Mouse (Mus musculus) intestine, embryonic 16.5 days (tissue): ENCODE results near the gene Ccn2. TPM values are rescaled to one million over a fixed set of nuclear protein-coding genes. Genes with fewer than 3 reads are reported as not detected.
"Not testable (repeated sequence)": the region's sequence is repeated elsewhere in the genome, so short reads cannot be mapped to it uniquely, and the experiment has no call there.

Experiments used
- ATAC-seq: fragments of 200-750 bp; cut with Nextera tagmentation; 2 replicates; pipeline ENCODE4 v1.8.0; 2017; ENCODE audit warnings: moderate TSS enrichment, moderate library complexity
- H3K27ac ChIP-seq: fragments of 300-500 bp; sonication (generic); 2 replicates; pipeline ENCODE4 v1.5.1; 2014; ENCODE audit warnings: mild to moderate bottlenecking, low read length
- H3K27me3 ChIP-seq: fragments of 300-500 bp; sonication (generic); replicated peaks from 2 replicates; pipeline ENCODE4 v1.6.1; 2014; ENCODE audit warnings: low read length, control low read depth, mixed read lengths; ENCODE audit not compliant: control insufficient read depth, insufficient read depth
- H3K36me3 ChIP-seq: fragments of 300-500 bp; sonication (generic); 2 replicates; pipeline ENCODE4 v1.6.1; 2014; ENCODE audit warnings: low read length, control low read depth; ENCODE audit not compliant: control insufficient read depth, insufficient read depth
- H3K4me1 ChIP-seq: fragments of 300-500 bp; sonication (generic); 2 replicates; pipeline ENCODE4 v1.6.1; 2014; ENCODE audit warnings: low read length, control low read depth, mixed read lengths; ENCODE audit not compliant: control insufficient read depth, insufficient read depth
- H3K4me2 ChIP-seq: fragments of 300-500 bp; sonication (generic); 2 replicates; pipeline ENCODE4 v1.6.1; 2014; ENCODE audit warnings: low read depth, low read length, control low read depth
- H3K4me3 ChIP-seq: fragments of 300-500 bp; sonication (generic); 2 replicates; pipeline ENCODE4 v1.5.1; 2014; ENCODE audit warnings: mild to moderate bottlenecking, low read length
- H3K9ac ChIP-seq: fragments of 300-500 bp; sonication (generic); 2 replicates; pipeline ENCODE4 v1.6.1; 2014; ENCODE audit warnings: low read depth, low read length
- H3K9me3 ChIP-seq: fragments of 300-500 bp; sonication (generic); 2 replicates; pipeline ENCODE4 v1.6.1; 2016; ENCODE audit warnings: low read length, control low read depth; ENCODE audit not compliant: control insufficient read depth
- WGBS: fragments of 180-500 bp; shearing (Covaris S2); extraction: QIAGEN DNeasy Blood & Tissue Kit; methylation state at CpG from one replicate; pipeline ENCODE4 v1.1.7; 2014; 5-methylcytosine and 5-hydroxymethylcytosine counted together
- polyA plus RNA-seq: library from polyadenylated mRNA; unstranded; fragments of >200 nt; fragmentation: Nextera tagmentation; extraction: Ambion mirVana; gene quantifications from 2 replicates; pipeline ENCODE4 v1.2.1, GENCODE M21; 2015

Ccn2 gene
- polyA plus RNA-seq, 1 experiment from 2014 or later = 12.7 TPM

DNA sequence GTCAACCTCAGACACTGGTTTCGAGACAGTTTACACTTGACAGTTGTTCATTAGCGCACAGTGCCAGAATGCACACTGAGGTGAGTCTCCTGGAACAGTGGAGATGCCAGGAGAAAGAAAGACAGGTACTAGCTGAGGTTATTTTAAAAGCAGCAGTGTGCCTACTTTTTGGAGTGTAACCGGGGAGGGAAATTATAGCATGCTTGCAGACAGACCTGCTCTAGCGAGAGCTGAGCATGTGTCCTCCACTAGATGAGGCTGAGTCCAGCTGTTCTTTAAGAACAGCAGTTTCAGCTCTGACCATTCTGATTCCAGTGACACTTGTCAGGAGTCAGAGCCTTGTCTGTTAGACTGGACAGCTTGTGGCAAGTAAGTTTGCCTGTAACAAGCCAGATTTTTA, 2.5 kb downstream of the Ccn2 start:
- no peaks in the 10 kb centered on the region for H3K9me3 ChIP-seq
- no peak for ATAC-seq
- H3K36me3 ChIP-seq = no peaks in the 10 kb centered on the region
- no peaks in the 10 kb centered on the region for H3K27me3 ChIP-seq
- H3K4me1 ChIP-seq = peaks cover 14% of the 10 kb centered on the region
- 72% methylated on average over 4 of the region's 4 CpGs for WGBS
- H3K9ac ChIP-seq = no peak overlapping the region
- H3K4me2 ChIP-seq = peak overlapping the region; percentile 77
- peak overlapping the region; percentile 0 for H3K4me3 ChIP-seq
- H3K27ac ChIP-seq = peak overlapping the region; percentile 13; the same call in 1 of the 2 replicates

DNA sequence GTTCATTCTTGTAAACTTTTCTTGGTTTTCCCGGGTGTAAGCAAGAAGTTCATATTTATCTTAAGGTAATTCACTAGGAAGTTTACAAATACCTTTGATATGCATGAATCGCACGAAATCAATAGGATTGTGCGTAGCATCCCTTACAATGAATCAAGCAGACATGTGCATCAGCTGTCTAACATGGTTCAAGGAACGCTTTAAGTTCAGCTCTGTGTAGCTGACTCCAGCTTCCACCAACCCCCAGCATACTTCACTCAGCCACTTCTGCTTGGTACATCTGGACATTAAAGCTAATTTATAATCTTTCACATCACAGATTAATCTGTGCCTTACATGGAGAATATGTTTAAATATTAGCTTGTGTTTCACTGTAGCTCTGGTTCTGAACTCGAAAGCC, 3.5 kb downstream of the Ccn2 start:
- ATAC-seq = no peak
- 87% methylated on average over 6 of the region's 6 CpGs for WGBS
- Histone ChIP-seq H3K9ac (no peak overlapping the region), H3K27ac (no peak overlapping the region), H3K36me3 (no peaks in the 10 kb centered on the region), H3K4me1 (peaks cover 8% of the 10 kb centered on the region; the same call in 1 of the 2 replicates), H3K9me3 (no peaks in the 10 kb centered on the region), H3K4me2 (no peak overlapping the region), H3K27me3 (no peaks in the 10 kb centered on the region), H3K4me3 (no peak overlapping the region)

DNA sequence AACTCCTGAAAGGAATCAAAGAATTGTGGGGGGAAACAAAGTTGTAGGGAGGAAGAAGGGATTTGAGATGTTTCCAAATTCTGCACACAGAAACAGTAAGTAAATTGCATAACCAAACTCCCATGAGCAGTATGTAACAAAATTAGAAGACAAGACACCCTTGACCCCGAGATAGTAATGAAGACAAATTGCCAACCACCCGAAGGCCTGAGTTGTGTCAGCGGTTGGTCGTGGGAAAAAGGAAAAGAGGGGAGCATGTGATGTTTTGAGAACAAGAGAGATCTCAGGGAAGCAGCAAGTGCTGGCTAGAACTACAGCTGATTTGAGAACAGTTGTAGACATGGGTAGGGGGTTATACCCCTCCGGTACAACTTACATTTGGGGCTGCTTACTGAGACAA, 4.6 kb downstream of the Ccn2 start:
- Histone ChIP-seq H3K27me3 (no peaks in the 10 kb centered on the region), H3K4me3 (no peak overlapping the region), H3K9ac (no peak overlapping the region), H3K4me2 (no peak overlapping the region), H3K36me3 (no peaks in the 10 kb centered on the region), H3K4me1 (peaks cover 5% of the 10 kb centered on the region; the same call in 1 of the 2 replicates), H3K27ac (no peak overlapping the region), H3K9me3 (no peaks in the 10 kb centered on the region)
- WGBS = 64% methylated on average over 5 of the region's 5 CpGs
- no peak for ATAC-seq

DNA sequence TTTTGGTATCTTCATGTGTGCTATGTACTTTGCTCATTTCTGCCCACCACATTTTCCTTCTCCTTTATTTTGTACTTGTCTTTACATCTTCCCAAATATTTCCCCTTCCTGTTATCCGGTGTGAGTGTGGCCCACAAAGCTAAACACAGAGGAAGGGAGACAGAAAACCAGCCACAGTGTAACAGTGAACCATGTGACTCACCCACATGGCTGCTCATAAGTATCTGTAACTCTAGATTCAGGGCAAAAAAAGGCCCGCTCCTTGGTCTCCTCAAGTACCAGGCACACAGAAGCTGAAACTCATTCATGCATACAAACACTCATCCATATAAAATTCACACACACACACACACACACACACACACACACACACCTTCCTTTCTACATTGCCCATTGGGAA, 7.8 kb downstream of the Ccn2 start:
- no peak overlapping the region for H3K4me2 ChIP-seq
- ATAC-seq = no peak
- 82% methylated on average over 2 of the region's 2 CpGs for WGBS

DNA sequence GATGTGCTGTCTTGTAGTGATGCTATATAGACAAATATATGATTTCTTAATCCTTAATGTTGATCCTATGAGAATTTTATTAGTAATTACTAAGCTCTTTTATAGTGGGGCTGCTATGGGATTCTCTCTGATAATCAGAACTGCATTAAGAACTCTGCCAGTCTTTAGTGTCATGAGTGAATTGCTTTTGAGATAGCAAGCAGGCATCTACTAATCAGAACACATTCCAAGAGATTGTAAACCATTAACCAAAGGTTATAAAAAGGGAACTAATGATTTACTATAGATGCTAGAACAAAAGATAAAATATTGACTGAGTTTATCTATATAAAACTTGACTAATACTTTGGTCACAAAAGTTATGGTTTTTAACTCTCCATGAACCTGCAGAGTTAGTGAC, 8.5 kb downstream of the Ccn2 start:
- H3K27me3 ChIP-seq = no peaks in the 10 kb centered on the region
- no peaks in the 10 kb centered on the region for H3K36me3 ChIP-seq
- H3K4me2 ChIP-seq = no peak overlapping the region
- no peak overlapping the region for H3K4me3 ChIP-seq
- H3K27ac ChIP-seq = no peak overlapping the region
- no peak overlapping the region for H3K9ac ChIP-seq
- no peaks in the 10 kb centered on the region for H3K4me1 ChIP-seq
- no peaks in the 10 kb centered on the region for H3K9me3 ChIP-seq
- ATAC-seq = peak; percentile 79

More for the DNA sequence above, 7.8 kb downstream of the Ccn2 start:
- no peaks in the 10 kb centered on the region for H3K9me3 ChIP-seq
- H3K4me1 ChIP-seq = peaks cover 2% of the 10 kb centered on the region; the same call in 1 of the 2 replicates
- H3K36me3 ChIP-seq = no peaks in the 10 kb centered on the region
- H3K27me3 ChIP-seq = no peaks in the 10 kb centered on the region
- no peak overlapping the region for H3K4me3 ChIP-seq
- no peak overlapping the region for H3K27ac ChIP-seq
- H3K9ac ChIP-seq = no peak overlapping the region

DNA sequence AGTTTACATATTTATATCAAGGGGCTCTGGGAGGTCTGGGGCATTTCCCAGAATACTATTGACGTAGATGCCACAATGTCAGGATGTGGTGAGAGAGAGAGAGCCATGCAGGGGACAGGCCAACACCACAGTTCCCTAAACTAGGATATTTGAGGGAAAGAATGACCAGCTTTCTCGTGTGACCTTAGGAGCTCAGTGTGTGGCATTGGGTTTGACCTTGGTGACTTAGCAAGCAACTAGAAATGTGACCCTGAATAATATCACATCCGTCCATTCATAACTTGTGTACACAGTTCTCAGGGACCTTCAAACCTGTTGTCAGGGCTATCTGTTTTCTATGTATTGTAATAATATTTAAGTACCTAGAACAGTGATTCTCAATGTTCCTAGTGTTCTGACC, 13.9 kb downstream of the Ccn2 start:
- H3K4me3 ChIP-seq = no peak overlapping the region
- ATAC-seq = no peak
- no peaks in the 10 kb centered on the region for H3K9me3 ChIP-seq
- H3K4me2 ChIP-seq = no peak overlapping the region
- H3K9ac ChIP-seq = no peak overlapping the region
- H3K4me1 ChIP-seq = no peaks in the 10 kb centered on the region
- WGBS = 87% methylated on average over 3 of the region's 3 CpGs
- H3K36me3 ChIP-seq = no peaks in the 10 kb centered on the region
- no peaks in the 10 kb centered on the region for H3K27me3 ChIP-seq
- H3K27ac ChIP-seq = no peak overlapping the region

DNA sequence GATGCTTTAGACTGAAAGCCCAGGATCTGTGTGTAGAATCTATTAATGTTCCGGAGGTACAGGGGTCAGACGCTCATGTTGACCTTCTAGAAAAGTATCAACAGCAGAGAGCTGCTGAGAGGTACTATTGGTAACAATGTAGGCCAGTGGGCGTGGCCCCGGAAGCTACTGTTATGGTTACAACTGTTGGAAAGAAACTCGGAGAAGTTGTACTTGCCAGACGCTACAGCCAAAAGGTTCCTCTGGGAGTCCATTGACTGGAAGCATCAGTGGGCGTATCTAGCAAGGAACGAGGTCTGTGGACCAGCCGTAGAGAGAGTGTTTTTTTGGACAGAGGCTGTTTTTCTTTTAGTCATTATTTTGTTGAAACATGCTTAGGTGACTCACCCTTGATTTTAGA, 14.5 kb downstream of the Ccn2 start:
- H3K27me3 ChIP-seq = no peaks in the 10 kb centered on the region
- no peak overlapping the region for H3K9ac ChIP-seq
- H3K27ac ChIP-seq = no peak overlapping the region
- 86% methylated on average over 9 of the region's 9 CpGs for WGBS
- H3K9me3 ChIP-seq = no peaks in the 10 kb centered on the region
- no peak overlapping the region for H3K4me3 ChIP-seq
- no peak for ATAC-seq
- H3K36me3 ChIP-seq = no peaks in the 10 kb centered on the region
- H3K4me1 ChIP-seq = no peaks in the 10 kb centered on the region
- no peak overlapping the region for H3K4me2 ChIP-seq

DNA sequence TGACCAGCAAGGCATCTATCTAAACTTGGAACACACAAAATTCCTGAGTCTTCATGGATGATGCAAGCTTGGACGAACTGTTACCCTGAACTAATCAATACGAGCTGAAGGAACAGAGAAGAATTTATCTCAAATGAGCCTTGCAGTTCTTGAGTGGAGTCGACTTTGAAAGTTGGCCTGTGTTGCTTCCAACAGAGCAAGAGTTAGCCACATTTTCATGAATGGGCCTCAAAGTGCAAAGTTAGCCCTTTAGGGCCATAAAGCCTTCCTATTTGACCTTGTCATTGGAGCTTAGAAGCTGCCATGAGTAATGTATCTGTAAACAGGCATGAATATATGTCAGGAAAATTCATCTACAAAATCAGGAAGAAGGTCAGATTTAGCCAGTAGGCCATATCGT, 19.5 kb downstream of the Ccn2 start:
- Histone ChIP-seq H3K4me3 (no peak overlapping the region), H3K27ac (no peak overlapping the region), H3K27me3 (no peaks in the 10 kb centered on the region), H3K4me1 (no peaks in the 10 kb centered on the region), H3K9me3 (no peaks in the 10 kb centered on the region), H3K4me2 (no peak overlapping the region), H3K9ac (no peak overlapping the region), H3K36me3 (no peaks in the 10 kb centered on the region)
- peak; percentile 13; the same call in 1 of the 2 replicates for ATAC-seq
- WGBS = 84% methylated on average over 4 of the region's 4 CpGs

DNA sequence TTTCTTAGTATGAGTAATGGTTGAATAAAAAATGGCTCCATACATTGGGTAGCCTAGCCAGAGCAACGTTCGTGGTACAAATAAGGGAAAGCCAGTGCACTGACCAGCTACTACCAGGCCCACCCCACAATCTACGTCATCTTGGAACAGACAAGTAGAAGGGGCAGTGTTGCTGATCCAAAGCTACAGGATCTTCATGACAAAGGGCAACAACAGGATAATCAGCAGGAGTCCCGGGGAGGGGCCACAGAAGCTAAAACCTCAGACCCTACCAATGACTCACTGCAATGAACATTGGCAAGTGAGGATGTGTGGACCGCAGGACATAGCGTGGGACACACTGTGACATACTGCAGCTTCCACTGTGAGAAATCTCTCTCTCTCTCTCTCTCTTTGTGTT, 20.6 kb downstream of the Ccn2 start:
- Histone ChIP-seq H3K4me1 (no peaks in the 10 kb centered on the region), H3K9me3 (no peaks in the 10 kb centered on the region), H3K27ac (no peak overlapping the region), H3K9ac (no peak overlapping the region), H3K4me2 (no peak overlapping the region), H3K36me3 (no peaks in the 10 kb centered on the region), H3K27me3 (no peaks in the 10 kb centered on the region), H3K4me3 (no peak overlapping the region)
- 89% methylated on average over 6 of the region's 6 CpGs for WGBS
- ATAC-seq = no peak

DNA sequence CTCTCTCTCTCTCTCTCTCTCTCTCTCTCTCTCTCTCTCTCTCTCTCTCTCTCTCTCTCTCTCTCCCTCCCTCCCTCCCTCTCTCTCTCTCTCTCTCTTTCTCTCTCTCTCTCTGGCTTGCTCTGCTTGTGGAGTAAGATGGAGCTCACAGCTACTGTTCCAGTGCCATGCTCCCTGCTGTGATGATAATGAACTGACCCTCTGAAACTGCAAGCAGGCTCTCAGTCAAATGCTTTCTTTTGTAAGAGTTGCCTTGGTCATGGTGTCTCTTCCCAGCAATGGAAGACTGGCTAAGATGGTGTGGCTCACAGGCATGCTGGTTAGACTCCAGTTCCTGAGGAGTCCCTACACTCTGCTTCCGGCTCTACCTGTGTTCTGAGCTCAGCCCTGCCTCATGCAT, 21.3 kb downstream of the Ccn2 start:
- H3K36me3 ChIP-seq, H3K27ac ChIP-seq, H3K9me3 ChIP-seq, H3K9ac ChIP-seq, H3K4me3 ChIP-seq, H3K27me3 ChIP-seq, H3K4me2 ChIP-seq, H3K4me1 ChIP-seq, ATAC-seq: not testable (repeated sequence)
- 94% methylated on average over 1 of the region's 1 CpGs for WGBS
